Mouse (Mus musculus): ENCODE results near the gene Ago3.
A peak's percentile ranks its signal among the peaks of the same experiment; 100 is the strongest.

Ago3 gene

GRCm38 (mm10) chr4:126429347-126430079 is at the start of gene Ago3:
Ago3 (minus strand) TSS chr4:126429556.
- peak; percentile 84 to 85 for DNase-seq (ENCODE audit: low read depth in 2 of 2, low spot score in 2 of 2)

GRCm38 (mm10) chr4:126473031-126473430 is 43.7 kb upstream of the Ago3 start:
- no peak for DNase-seq (ENCODE audit: low read depth in 2 of 2, low spot score in 2 of 2)

- no peak for DNase-seq (ENCODE audit: low read depth in 2 of 2, low spot score in 2 of 2)
Measured at GRCm38 (mm10) chr4:126469334-126469733, 40.0 kb upstream of the Ago3 start.

GRCm38 (mm10) chr4:126468925-126469324 is 39.6 kb upstream of the Ago3 start:
- DNase-seq (ENCODE audit: low read depth in 2 of 2, low spot score in 2 of 2) = no peak

GRCm38 (mm10) chr4:126468285-126468901 is 39.0 kb upstream of the Ago3 start, which contains the start of gene Ago1:
Ago1 (minus strand) TSS chr4:126468583.
- peak; percentile 95 to 96 for DNase-seq (ENCODE audit: low read depth in 2 of 2, low spot score in 2 of 2)

- peak; percentile 32 to 43 for DNase-seq (ENCODE audit: low read depth in 2 of 2, low spot score in 2 of 2)
Measured at GRCm38 (mm10) chr4:126467721-126468284, 38.4 kb upstream of the Ago3 start.

GRCm38 (mm10) chr4:126466251-126466750 is 36.9 kb upstream of the Ago3 start:
- no peak for DNase-seq (ENCODE audit: low read depth in 2 of 2, low spot score in 2 of 2)

GRCm38 (mm10) chr4:126465843-126466242 is 36.5 kb upstream of the Ago3 start:
- DNase-seq (ENCODE audit: low read depth in 2 of 2, low spot score in 2 of 2) = no peak

GRCm38 (mm10) chr4:126464892-126465235 is 35.5 kb upstream of the Ago3 start:
- no peak for DNase-seq (ENCODE audit: low read depth in 2 of 2, low spot score in 2 of 2)

- DNase-seq (ENCODE audit: low read depth in 2 of 2, low spot score in 2 of 2) = no peak
Measured at GRCm38 (mm10) chr4:126464189-126464891, 35.0 kb upstream of the Ago3 start.

GRCm38 (mm10) chr4:126455441-126455840 is 26.1 kb upstream of the Ago3 start:
- DNase-seq (ENCODE audit: low read depth in 2 of 2, low spot score in 2 of 2) = no peak

GRCm38 (mm10) chr4:126454547-126455254 is 25.3 kb upstream of the Ago3 start:
- no peak for DNase-seq (ENCODE audit: low read depth in 2 of 2, low spot score in 2 of 2)

- no peak for DNase-seq (ENCODE audit: low read depth in 2 of 2, low spot score in 2 of 2)
Measured at GRCm38 (mm10) chr4:126450268-126450667, 20.9 kb upstream of the Ago3 start.

GRCm38 (mm10) chr4:126447126-126447525 is 17.8 kb upstream of the Ago3 start:
- DNase-seq (ENCODE audit: low read depth in 2 of 2, low spot score in 2 of 2) = no peak

- no peak for DNase-seq (ENCODE audit: low read depth in 2 of 2, low spot score in 2 of 2)
Measured at GRCm38 (mm10) chr4:126444528-126444927, 15.2 kb upstream of the Ago3 start.

GRCm38 (mm10) chr4:126438261-126438660 is 8.9 kb upstream of the Ago3 start:
- no peak for DNase-seq (ENCODE audit: low read depth in 2 of 2, low spot score in 2 of 2)

GRCm38 (mm10) chr4:126436268-126436667 is 6.9 kb upstream of the Ago3 start:
- DNase-seq (ENCODE audit: low read depth in 2 of 2, low spot score in 2 of 2) = no peak

GRCm38 (mm10) chr4:126434094-126434493 is 4.7 kb upstream of the Ago3 start:
- no peak for DNase-seq (ENCODE audit: low read depth in 2 of 2, low spot score in 2 of 2)

GRCm38 (mm10) chr4:126433175-126433574 is 3.8 kb upstream of the Ago3 start:
- no peak for DNase-seq (ENCODE audit: low read depth in 2 of 2, low spot score in 2 of 2)

- no peak for DNase-seq (ENCODE audit: low read depth in 2 of 2, low spot score in 2 of 2)
Measured at GRCm38 (mm10) chr4:126431746-126432145, 2.4 kb upstream of the Ago3 start.

All from CD8-positive naive resting alpha-beta T cell, adult 2 months (primary cell).